Mouse (Mus musculus): ENCODE data around the gene Sema3a.

GRCm38 (mm10) chr5:13386603-13387002, 261.4 kb downstream of the Sema3a start:
- TF ChIP-seq CTCF (IDR thresholded peaks at IDR 0.05; ENCODE audit: insufficient read depth, low read length) (no peak), POLR2A (IDR thresholded peaks at IDR 0.05; ENCODE audit: borderline replicate concordance, extremely low read depth, low read depth, low read length) (no peak)

Measured in lung, adult 2 months (tissue).